11 mouse cellular contexts compared by ENCODE assay signal in the genomic region with DNA sequence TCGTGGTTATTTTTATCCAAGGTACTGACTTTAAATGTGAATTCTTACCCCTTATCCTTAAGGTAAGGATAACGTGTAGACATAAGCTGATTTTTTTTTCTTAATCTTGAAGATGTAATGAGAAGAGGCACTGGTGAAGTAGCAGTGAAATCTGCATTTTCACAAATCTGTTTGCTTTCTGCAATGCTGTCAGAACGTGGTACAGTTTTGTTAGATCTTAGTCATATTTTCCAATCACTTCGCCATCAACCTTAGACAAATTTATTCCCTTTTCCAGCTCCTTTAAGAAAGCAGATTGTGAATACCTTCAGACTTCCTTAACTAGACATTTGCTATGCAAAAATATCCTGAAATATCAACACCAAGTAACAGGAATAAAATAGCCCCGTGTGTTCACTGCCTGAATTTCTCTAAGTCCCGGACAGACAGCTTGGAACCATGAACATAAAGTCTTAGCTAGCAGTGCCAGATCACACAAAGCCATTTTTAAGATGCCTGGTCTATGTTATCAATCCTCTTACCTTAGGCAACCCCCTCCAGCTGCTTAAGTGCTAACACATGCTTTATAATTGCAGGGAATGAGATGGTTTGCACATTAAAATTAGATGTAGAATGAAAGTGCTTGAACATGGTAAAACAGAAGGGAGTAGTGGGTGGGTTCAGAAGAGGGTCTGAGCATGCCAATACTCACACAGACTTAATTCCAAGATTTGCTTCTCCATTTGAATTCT.
DNase-seq lines count a peak whose midpoint lies in the region; ATAC-seq and TF ChIP-seq lines count a peak whose summit lies in the region.
"Had no signal": no experiment of that assay in that cellular context is flagged by ENCODE, and none has a peak within 500 bp of the region (broad histone marks: within the 10 kb centered on the region; RNA-seq: fewer than 3 reads in every experiment).

No protein-coding gene starts in this region.

- no peak overlapping the region for H3K4me2 ChIP-seq in embryonic facial prominence, embryonic 15.5 days (replicated peaks)
- no peak overlapping the region for H3K4me2 ChIP-seq in limb, embryonic 11.5 days (ENCODE audit: low read depth, severe bottlenecking)
- H3K4me2 ChIP-seq: heart, embryonic 12.5 days had no signal

- H3K36me3 ChIP-seq in embryonic facial prominence, embryonic 15.5 days = no peaks in the 10 kb centered on the region
- no peaks in the 10 kb centered on the region for H3K36me3 ChIP-seq in limb, embryonic 11.5 days (ENCODE audit: control insufficient read depth, insufficient read depth, low read length)

- ATAC-seq in embryonic facial prominence, embryonic 15.5 days (ENCODE audit: insufficient number of reproducible peaks, low FRiP score, low TSS enrichment, low read depth) = peak; percentile 60; the same call in 1 of the 2 replicates
- peak; percentile 65; the same call in 1 of the 2 replicates for ATAC-seq in limb, embryonic 11.5 days (ENCODE audit: insufficient number of reproducible peaks, low FRiP score, low TSS enrichment, low read depth)
- ATAC-seq in activated CD4-positive, CD25-positive, alpha-beta regulatory T cell, adult 4 months = no peak

- no peaks in the 10 kb centered on the region for H3K9me3 ChIP-seq in embryonic facial prominence, embryonic 15.5 days (replicated peaks)
- no peaks in the 10 kb centered on the region for H3K9me3 ChIP-seq in limb, embryonic 11.5 days (ENCODE audit: control insufficient read depth, low read length)

- H3K9ac ChIP-seq in embryonic facial prominence, embryonic 15.5 days = no peak overlapping the region
- H3K9ac ChIP-seq in limb, embryonic 11.5 days (ENCODE audit: low read length) = no peak overlapping the region
- H3K9ac ChIP-seq: heart, embryonic 12.5 days had no signal

- peaks cover 14% of the 10 kb centered on the region; the same call in 1 of the 2 replicates for H3K4me1 ChIP-seq in embryonic facial prominence, embryonic 15.5 days
- H3K4me1 ChIP-seq in limb, embryonic 11.5 days (ENCODE audit: control insufficient read depth, insufficient read depth, low read length) = peaks cover 16% of the 10 kb centered on the region

- H3K4me3 ChIP-seq in layer of hippocampus, adult 2 months = no peak overlapping the region
- no peak overlapping the region for H3K4me3 ChIP-seq in embryonic facial prominence, embryonic 15.5 days (replicated peaks)
- no peak overlapping the region for H3K4me3 ChIP-seq in limb, embryonic 11.5 days (ENCODE audit: low read depth, low read length)
- H3K4me3 ChIP-seq: heart, embryonic 12.5 days had no signal

- no peaks in the 10 kb centered on the region for H3K27me3 ChIP-seq in embryonic facial prominence, embryonic 15.5 days
- no peaks in the 10 kb centered on the region for H3K27me3 ChIP-seq in limb, embryonic 11.5 days (ENCODE audit: control insufficient read depth, insufficient read depth, low read length)
- H3K27me3 ChIP-seq: heart, embryonic 12.5 days had no signal

- no peak for TF ChIP-seq CTCF in layer of hippocampus, adult 2 months (conservative IDR thresholded peaks at IDR 0.05)

- H3K27ac ChIP-seq in layer of hippocampus, adult 2 months = peak overlapping the region; percentile 64
- peak overlapping the region; percentile 66 for H3K27ac ChIP-seq in embryonic facial prominence, embryonic 15.5 days (replicated peaks)
- H3K27ac ChIP-seq in limb, embryonic 11.5 days (replicated peaks; ENCODE audit: low read depth, low read length) = peak overlapping the region; percentile 68; the same call in 1 of the 2 replicates

- peak; percentile 14 to 17 for DNase-seq in layer of hippocampus, adult 2 months (ENCODE audit: low spot score in 2 of 2)
- no peak for DNase-seq in layer of hippocampus, adult 8-10 months (ENCODE audit: low spot score in 2 of 2)
- DNase-seq in embryo, embryonic 10 days (ENCODE audit: low spot score) = peak; percentile 15
- no peak for DNase-seq in limb, embryonic 11.5 days (ENCODE audit: low spot score)
- no peak for DNase-seq in liver
- no peak for DNase-seq in adrenal gland, adult 2 months
- DNase-seq: adrenal gland, postnatal 14 days; kidney, adult 11 months had no signal

- WGBS in embryonic facial prominence, embryonic 15.5 days = 22% methylated on average over 6 of the region's 6 CpGs
- WGBS in limb, embryonic 11.5 days = 50% methylated on average over 6 of the region's 6 CpGs

Comparison
In these comparisons a context has a peak if more than half of its experiments do, and no peak if none do; other contexts are left out.
1. DNase-seq: peak in layer of hippocampus, adult 2 months (2 of 2) and embryo, embryonic 10 days (single experiment); none in layer of hippocampus, adult 8-10 months (0 of 2), limb, embryonic 11.5 days (single experiment), liver (single experiment) and adrenal gland, adult 2 months (single experiment).
2. Peak in every context shown above with its lines, with median percentiles within 50 percentile points of each other: H3K27ac ChIP-seq.